Mouse (Mus musculus): ENCODE data around the gene Misp.
A peak's percentile ranks its signal among the peaks of the same experiment; 100 is the strongest.

Misp gene

GRCm38 (mm10) chr10:79795905-79796304 lies 24.9 kb upstream of the Misp start:
- DNase-seq = no peak

DNA sequence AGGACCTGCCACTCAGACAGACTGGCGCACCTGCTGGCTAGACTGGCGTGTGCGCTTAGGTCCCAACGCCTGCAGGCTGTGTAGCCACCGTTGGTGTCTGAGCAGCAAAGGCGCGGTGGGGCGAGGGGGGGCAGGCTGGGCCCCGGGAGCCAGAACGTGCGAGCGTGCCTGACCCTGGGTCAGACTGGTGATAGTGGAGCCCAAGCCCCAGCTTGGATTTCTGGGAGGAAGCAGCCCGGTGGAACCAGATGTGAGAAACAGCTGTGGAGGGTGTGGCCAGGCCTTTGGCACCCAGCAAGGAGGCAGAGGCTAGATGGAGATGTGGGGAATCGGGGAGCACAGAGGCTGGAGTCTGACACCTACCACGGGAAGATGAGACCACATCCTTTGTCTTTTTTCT lies 23.5 kb upstream of the Misp start:
- DNase-seq = no peak

DNA sequence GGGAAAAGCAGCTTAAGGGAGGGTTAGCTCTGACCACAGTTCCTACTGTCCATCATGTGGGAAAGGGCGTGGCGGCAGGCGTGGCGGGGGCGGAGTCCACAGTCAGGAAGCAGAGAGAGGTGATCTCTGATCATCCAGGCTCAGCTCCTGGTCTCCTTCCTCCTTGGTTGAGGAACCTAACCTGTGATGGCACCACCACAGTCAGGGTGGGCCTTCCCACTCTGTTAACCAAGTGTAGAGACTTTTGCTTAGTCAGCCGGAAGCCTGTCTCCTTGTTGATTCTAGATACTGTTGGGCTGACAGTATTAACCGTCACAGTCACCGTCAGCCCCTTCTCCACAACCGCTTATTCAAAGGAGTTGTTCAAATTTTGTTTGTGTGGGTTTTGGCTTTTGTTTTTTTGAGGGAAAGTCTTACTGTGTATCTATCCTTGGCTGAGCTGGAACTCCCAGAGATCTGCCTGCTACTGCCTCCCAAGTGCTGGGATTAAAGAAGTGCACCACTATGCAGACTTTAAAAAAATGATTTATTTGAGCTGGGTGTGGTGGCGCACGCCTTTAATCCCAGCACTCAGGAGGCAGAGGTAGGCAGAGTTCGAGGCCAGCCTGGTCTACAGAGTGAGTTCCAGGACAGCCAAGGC lies 22.4 kb upstream of the Misp start:
- no peak for DNase-seq

DNA sequence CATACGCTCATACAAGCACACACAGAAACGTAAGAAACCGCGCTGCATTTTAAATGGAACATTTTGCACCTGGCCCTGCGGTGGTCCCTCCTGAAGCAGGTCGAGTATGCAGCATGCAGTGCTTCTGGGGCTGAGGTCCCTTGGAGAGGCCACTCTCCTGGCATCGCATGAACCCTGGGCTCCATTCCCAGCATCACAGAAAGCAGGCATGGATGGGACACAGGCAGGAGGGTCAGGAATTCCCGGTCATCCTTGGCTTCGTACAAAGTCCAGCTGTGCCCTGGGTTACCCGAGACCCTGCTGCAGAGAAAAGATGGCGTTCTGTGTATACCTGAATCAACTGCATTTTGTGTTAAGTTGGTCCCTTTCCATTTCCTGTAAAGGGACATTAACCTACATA lies 20.3 kb upstream of the Misp start:
- DNase-seq = no peak

GRCm38 (mm10) chr10:79801837-79802236 lies 19.0 kb upstream of the Misp start:
- DNase-seq = no peak

- no peak for DNase-seq
Observed at GRCm38 (mm10) chr10:79802331-79802971, 18.3 kb upstream of the Misp start.

DNA sequence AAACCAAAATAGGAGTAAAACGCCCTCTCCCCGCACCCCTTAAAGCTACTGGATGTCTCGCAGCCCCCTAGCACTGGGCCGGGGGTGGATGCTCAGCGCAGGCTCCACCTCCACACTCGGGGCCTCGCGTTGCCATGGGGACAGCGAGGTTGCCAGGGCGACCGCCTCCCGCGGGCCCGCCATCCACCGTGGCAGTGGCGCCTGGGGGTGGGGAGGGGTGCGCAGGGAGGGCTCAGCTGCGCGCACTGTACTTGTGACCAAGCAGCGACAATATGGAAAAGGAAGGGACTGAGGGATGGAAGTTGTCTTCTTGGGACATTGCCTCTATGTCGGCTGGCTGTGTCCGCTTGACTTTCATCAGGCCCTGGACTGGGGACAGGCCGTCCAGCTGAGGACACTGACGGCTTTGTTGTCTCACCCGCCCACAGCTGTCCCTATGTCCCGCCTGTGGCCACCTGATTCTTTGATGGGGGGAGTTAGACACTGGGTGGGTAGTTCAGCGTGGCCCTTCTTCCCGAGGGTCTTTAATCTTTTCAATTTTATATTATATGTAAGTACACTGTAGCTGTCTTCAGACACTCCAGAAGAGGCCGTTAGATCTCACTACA lies 17.0 kb upstream of the Misp start:
- DNase-seq = no peak

- no peak for DNase-seq
Observed at GRCm38 (mm10) chr10:79805636-79806035, 15.2 kb upstream of the Misp start.

- no peak for DNase-seq
Observed at GRCm38 (mm10) chr10:79806331-79806730, 14.5 kb upstream of the Misp start.

- DNase-seq = no peak
Observed at GRCm38 (mm10) chr10:79806972-79807371, 13.8 kb upstream of the Misp start.

GRCm38 (mm10) chr10:79807826-79808225 lies 13.0 kb upstream of the Misp start:
- DNase-seq = no peak

GRCm38 (mm10) chr10:79808728-79809127 lies 12.1 kb upstream of the Misp start:
- no peak for DNase-seq

DNA sequence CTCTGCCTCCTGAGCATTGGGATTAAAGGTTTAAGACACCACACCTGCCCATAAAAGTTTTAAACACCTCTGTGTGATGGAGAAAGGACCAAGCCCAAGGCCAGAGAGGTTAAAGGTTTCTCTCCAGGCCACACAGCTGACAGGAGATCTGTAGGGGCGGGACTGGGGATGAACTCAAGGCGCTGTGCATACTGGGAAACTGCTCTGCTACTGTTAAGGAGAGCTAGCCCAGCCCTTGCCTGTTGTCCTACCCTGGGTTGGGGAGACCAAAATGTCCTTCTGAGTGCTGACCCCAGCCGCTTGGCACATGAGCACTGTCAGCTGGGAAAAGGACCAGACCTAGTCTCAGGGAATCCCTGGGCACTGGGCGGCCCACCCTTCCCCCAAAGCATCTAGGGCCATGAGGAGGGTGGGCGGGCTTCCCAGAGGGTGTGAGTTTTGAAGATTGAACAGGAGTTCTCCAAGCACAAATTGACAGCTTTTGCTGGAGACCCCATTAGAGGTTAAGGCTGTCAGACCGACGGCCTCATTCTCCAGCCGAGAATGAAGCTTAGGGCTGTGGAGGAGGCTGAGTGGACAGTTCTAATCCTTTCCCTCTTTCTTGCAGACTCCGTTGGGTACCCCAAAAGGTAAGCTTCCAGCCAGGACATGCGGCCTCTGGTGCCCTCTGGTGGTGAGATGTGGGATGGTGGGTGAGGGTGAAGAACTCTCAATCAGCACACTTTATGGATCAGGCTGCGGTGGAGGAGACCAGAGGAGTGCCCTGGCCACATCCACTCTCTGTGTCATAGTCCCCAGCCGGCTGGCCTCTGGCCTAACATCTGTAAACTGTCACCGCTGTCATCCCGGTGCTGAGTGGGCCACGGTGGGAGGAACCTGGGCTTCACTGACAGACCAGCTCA lies 8.8 kb upstream of the Misp start:
- DNase-seq = peak; percentile 84

GRCm38 (mm10) chr10:79814271-79814842 lies 6.4 kb upstream of the Misp start:
- no peak for DNase-seq

GRCm38 (mm10) chr10:79815671-79816494 lies 4.9 kb upstream of the Misp start:
- DNase-seq = no peak

DNA sequence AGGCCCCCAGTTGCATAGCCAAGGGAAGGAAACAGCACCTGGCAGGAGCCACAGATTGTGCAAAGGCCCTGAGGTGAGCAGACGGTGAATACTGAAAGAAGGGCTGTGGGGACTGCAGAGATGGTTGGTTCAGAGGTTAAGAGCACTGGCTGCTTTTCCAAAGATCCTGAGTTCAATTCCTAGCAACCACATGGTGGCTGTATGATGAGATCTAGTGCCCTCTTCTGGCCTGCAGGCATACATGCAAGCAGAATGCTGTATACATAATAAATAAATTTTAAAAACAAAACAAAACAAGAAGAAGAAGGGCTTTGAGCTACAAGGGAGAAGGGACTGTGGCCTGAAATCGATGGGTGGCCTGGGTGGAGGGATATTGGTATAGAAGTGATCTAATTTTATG lies 3.7 kb upstream of the Misp start:
- no peak for DNase-seq

- DNase-seq = no peak
Observed at GRCm38 (mm10) chr10:79818225-79818624, 2.6 kb upstream of the Misp start.

GRCm38 (mm10) chr10:79819606-79820005 lies 1.2 kb upstream of the Misp start:
- DNase-seq = no peak

GRCm38 (mm10) chr10:79820277-79820676 lies 512 bp upstream of the Misp start:
- no peak for DNase-seq

DNA sequence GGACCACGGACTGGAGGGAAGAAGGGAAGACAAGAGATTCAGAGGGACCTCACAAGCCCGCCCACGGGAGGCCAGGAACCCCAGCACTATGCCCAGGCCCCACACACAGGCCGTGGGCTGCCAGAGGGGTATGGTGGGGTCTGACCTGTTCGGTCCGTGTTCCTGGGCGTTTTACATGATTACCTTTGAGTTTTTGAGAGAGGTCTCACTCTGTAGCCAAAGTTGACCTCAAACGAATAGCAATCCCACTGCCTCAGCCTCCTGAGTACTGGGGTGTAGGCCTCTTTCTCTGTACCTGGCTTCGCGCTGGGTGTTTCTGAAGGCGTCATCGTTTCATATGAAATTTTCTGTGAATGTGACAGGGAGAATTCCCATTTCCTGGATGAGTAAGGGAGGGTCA lies 942 bp downstream of the Misp start:
- DNase-seq = no peak

DNA sequence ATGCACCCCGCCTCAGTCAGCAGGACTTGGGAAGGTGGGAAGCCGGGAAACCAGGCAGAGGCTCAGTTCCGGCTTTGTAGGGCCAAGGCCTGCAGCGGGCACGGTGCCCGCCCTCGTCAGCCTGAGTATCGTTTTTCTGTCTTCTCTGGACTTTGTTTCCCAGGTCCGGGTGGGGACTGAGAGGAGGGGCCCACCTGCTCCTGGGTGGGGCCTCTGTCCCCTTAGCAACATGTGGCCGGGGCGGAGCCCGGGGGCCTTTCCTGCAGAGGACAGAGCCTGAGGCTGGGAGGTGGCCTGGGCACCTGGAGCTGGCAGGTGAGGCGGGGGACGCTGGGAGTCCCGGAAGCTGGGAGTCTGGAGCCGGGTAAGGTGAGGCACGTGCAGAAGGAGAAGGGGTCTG lies 1.6 kb downstream of the Misp start:
- no peak for DNase-seq

DNA sequence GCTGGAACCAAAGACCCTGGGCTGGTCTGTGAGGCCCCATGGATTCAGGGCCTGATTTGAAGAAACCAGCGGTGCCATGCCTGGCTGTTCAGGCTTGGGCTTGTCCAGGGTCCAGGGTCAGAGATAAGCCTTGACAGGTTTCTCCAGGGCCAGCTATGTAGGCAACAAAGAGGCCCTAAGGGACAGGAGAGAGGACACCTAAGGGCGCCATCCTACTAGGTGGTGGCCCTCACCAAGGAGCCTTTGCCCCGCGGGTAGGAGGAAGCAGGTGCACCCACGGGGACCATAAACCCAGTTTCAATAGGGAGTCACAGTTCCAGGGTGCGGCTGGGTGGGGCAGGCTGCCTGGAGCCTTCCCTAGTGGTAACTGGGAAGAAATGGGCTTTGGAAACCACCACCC lies 2.2 kb downstream of the Misp start:
- no peak for DNase-seq
